Mouse (Mus musculus) myocyte (in vitro differentiated cells): ENCODE data around the gene Scrg1. TPM values are rescaled to one million over a fixed set of nuclear protein-coding genes. Genes with fewer than 3 reads are reported as not detected.

Source experiments
- H3K27me3 ChIP-seq: one replicate; pipeline ENCODE4 v1.6.1; 2011; ENCODE audit not compliant: control insufficient read depth, insufficient read depth, insufficient read length
- H3K36me3 ChIP-seq: one replicate; pipeline ENCODE4 v1.6.1; 2011; ENCODE audit not compliant: control insufficient read depth, insufficient read depth
- H3K4me2 ChIP-seq: one replicate; pipeline ENCODE4 v1.6.1; 2011; ENCODE audit warnings: low read depth, control low read depth
- H3K4me3 ChIP-seq: one replicate; pipeline ENCODE4 v1.5.1; 2011; ENCODE audit warnings: mild to moderate bottlenecking, control low read depth, moderate library complexity
- H3K79me2 ChIP-seq: one replicate; pipeline ENCODE4 v1.6.1; 2011; ENCODE audit not compliant: control insufficient read depth, insufficient read depth
- H3ac ChIP-seq: one replicate; pipeline ENCODE4 v1.6.1; 2011; ENCODE audit not compliant: control insufficient read depth, insufficient read length
- CEBPB ChIP-seq: IDR thresholded peaks from 2 replicates; pipeline ENCODE4 v1.6.1; 2011; ENCODE audit warnings: mild to moderate bottlenecking, moderate library complexity; ENCODE audit not compliant: poor library complexity, insufficient read depth, severe bottlenecking
- E2F4 ChIP-seq: IDR thresholded peaks from one replicate; pipeline ENCODE4 v1.6.1; 2011; ENCODE audit warnings: mild to moderate bottlenecking, control low read depth, moderate library complexity; ENCODE audit not compliant: insufficient read depth
- MAX ChIP-seq: IDR thresholded peaks from one replicate; pipeline ENCODE4 v1.6.1; 2011; ENCODE audit warnings: low read depth, mild to moderate bottlenecking, control low read depth
- MYOD1 ChIP-seq, 3 experiments: IDR thresholded peaks; one replicate each; pipeline ENCODE4 v1.6.1; 2011; ENCODE audit warnings: control low read depth in 2 of 3, low read depth in 2 of 3, mild to moderate bottlenecking in 2 of 3, moderate library complexity in 1 of 3; ENCODE audit not compliant: insufficient read length in 2 of 3, control insufficient read depth in 1 of 3
- MYOG ChIP-seq, 3 experiments: IDR thresholded peaks; one replicate each; pipeline ENCODE4 v1.6.1; 2011; ENCODE audit warnings: control low read depth in 2 of 3, low read depth in 2 of 3, mild to moderate bottlenecking in 2 of 3; ENCODE audit not compliant: insufficient read length in 2 of 3, control insufficient read depth in 1 of 3, insufficient read depth in 1 of 3
- POLR2A ChIP-seq: IDR thresholded peaks from one replicate; pipeline ENCODE4 v1.6.1; 2011; ENCODE audit warnings: low read depth, mild to moderate bottlenecking, control low read depth, moderate library complexity; ENCODE audit not compliant: insufficient read length
- POLR2AphosphoS2 ChIP-seq: IDR thresholded peaks from one replicate; pipeline ENCODE4 v1.6.1; 2011; ENCODE audit warnings: low read depth, control low read depth; ENCODE audit not compliant: insufficient read length
- REST ChIP-seq: IDR thresholded peaks from one replicate; pipeline ENCODE4 v1.6.1; 2011; ENCODE audit warnings: mild to moderate bottlenecking, control low read depth, moderate library complexity; ENCODE audit not compliant: insufficient read depth, insufficient read length
- SRF ChIP-seq: IDR thresholded peaks from one replicate; pipeline ENCODE4 v1.6.1; 2011; ENCODE audit warnings: low read depth; ENCODE audit not compliant: control insufficient read depth, insufficient read length
- TCF12 ChIP-seq: IDR thresholded peaks from one replicate; pipeline ENCODE4 v1.6.1; 2011; ENCODE audit warnings: mild to moderate bottlenecking, control low read depth; ENCODE audit not compliant: poor library complexity, insufficient read depth, severe bottlenecking
- TCF3 ChIP-seq: IDR thresholded peaks from one replicate; pipeline ENCODE4 v1.6.1; 2011; ENCODE audit warnings: low read depth, control low read depth; ENCODE audit not compliant: insufficient read length
- USF1 ChIP-seq: IDR thresholded peaks from one replicate; pipeline ENCODE4 v1.6.1; 2011; ENCODE audit warnings: low read depth, mild to moderate bottlenecking, control low read depth, moderate library complexity
- polyA plus RNA-seq: library from polyadenylated mRNA; unstranded; fragments of >200 nt; fragmentation: generic; extraction: Trizol; gene quantifications from one replicate; pipeline ENCODE4 v1.2.1, GENCODE M21; 2012; ENCODE audit warnings: missing spikeins

Scrg1 gene
- polyA plus RNA-seq, 1 experiment, result not detected

DNA sequence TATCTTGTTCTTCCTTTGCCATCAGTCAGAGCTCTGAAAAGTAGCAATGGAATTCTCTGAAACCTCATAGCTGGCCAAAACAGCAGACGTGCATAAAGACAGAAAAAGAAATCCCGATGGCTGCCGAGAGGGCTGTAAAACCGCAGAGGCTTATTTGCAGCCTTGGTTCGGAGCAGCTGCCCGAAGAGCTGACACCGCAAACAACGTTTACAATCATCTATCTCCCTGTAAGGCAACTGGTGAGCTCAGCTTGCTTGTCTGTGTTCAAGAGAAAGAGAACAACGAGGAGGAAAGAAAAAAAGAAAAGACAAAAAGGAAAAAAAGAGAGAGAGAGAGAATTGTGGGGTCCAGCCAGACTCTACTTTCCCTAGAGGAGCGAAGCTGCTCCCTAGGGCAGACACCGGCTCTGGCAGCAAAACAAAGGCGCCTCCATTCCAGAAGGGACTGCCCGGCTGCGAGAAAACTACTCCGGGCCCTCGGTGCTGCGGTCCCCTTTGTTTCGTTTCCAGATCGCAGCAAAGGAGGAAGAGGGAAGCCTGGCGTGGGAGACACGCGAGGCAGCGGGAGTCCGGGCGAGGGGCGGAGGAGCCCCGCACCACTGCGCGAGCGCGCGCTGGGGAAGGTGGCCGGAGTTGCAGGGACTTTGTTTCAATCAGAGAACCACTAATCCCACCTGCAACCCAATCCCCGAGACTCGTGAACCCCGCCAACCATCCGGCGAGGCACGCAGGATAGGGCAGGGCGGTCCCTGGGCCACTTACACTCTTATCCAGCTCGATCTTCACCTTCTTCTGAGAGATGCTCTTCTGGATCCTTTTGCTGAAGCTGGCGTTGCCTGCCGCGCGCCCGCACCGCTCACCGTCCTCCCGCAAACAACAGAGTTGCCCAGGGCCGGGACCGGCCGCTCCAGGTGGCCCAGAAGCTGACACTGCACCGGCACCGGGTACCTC is 31.0 kb downstream of the Scrg1 start:
- no peaks in the 10 kb centered on the region for H3K27me3 ChIP-seq
- peaks cover 32% of the 10 kb centered on the region for H3K36me3 ChIP-seq
- H3K4me3 ChIP-seq, result peak overlapping the region; percentile 82
- peak overlapping the region; percentile 63 for H3K4me2 ChIP-seq
- H3K79me2 ChIP-seq, result peaks cover 21% of the 10 kb centered on the region
- TF ChIP-seq TCF12 (peak; percentile 65), POLR2AphosphoS2 (no peak), MYOG (IDR thresholded peaks at IDR 0.05; ENCODE audit: control insufficient read depth in 1 of 3, insufficient read depth in 1 of 3, insufficient read length in 2 of 3, low read depth in 2 of 3) (peak; percentile 35 to 87 (median 84)), MYOD1 (IDR thresholded peaks at IDR 0.05; ENCODE audit: control insufficient read depth in 1 of 3, insufficient read length in 2 of 3, low read depth in 2 of 3) (peak in 2 of 3 experiments; percentile 64 to 77), SRF (peak; percentile 67)
- peak overlapping the region; percentile 28 for H3ac ChIP-seq

- Histone ChIP-seq H3ac (peak within 1 kb of the TSS; percentile 28), H3K36me3 (peaks cover 27% of the 10 kb centered on the region), H3K4me3 (peak within 1 kb of the TSS; percentile 82), H3K27me3 (no peaks in the 10 kb centered on the region), H3K4me2 (peak within 1 kb of the TSS; percentile 65), H3K79me2 (peaks cover 21% of the 10 kb centered on the region)
- peak; percentile 72 for TF ChIP-seq POLR2A
- no peak for TF ChIP-seq TCF3
- no peak for TF ChIP-seq CEBPB
- peak; percentile 69 for TF ChIP-seq POLR2AphosphoS2
- no peak for TF ChIP-seq E2F4
- TF ChIP-seq MYOG (IDR thresholded peaks at IDR 0.05; ENCODE audit: control insufficient read depth in 1 of 3, insufficient read depth in 1 of 3, insufficient read length in 2 of 3, low read depth in 2 of 3), result peak in 1 of 3 experiments; percentile 35
- TF ChIP-seq MYOD1 (IDR thresholded peaks at IDR 0.05; ENCODE audit: control insufficient read depth in 1 of 3, insufficient read length in 2 of 3, low read depth in 2 of 3), result peak in 2 of 3 experiments; percentile 13 to 32
- no peak for TF ChIP-seq SRF
- TF ChIP-seq MAX, result no peak
Observed at GRCm38 (mm10) chr8:57487441-57488155, 31.9 kb downstream of the Scrg1 start, which contains the start of gene Sap30. TSS of gene Sap30 (minus strand) at chr8:57487860.

DNA sequence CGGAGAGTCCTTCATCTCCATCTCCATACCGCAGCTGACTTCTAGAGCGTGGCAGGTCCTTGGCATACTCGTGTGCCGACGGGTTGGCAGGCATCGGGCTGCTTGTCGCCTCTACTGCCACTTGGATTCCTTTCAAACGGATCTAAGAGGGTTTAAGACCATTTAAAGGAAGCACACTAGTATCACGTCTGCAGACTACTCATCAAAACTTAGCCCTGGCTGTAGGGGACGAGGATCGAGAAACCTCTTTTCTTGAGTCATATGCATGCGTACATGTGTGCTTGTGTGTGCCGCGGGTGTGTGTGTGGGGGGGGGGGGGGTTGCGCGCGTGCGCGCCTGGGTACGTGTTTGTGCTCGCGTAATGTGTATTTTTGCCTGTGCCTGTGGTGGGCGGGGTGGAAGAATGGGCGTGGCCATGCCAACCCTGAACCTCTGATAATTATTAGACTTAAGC is 32.6 kb downstream of the Scrg1 start:
- no peaks in the 10 kb centered on the region for H3K27me3 ChIP-seq
- H3K4me2 ChIP-seq, result peak overlapping the region; percentile 65
- peak overlapping the region; percentile 28 for H3ac ChIP-seq
- peak overlapping the region; percentile 82 for H3K4me3 ChIP-seq
- peaks cover 21% of the 10 kb centered on the region for H3K79me2 ChIP-seq
- peak; percentile 53 for TF ChIP-seq POLR2A
- no peak for TF ChIP-seq SRF
- TF ChIP-seq USF1, result no peak
- TF ChIP-seq REST, result no peak
- no peak for TF ChIP-seq CEBPB
- TF ChIP-seq TCF3, result no peak
- no peak for TF ChIP-seq MYOG (IDR thresholded peaks at IDR 0.05; ENCODE audit: control insufficient read depth in 1 of 3, insufficient read depth in 1 of 3, insufficient read length in 2 of 3, low read depth in 2 of 3)
- no peak for TF ChIP-seq MYOD1 (IDR thresholded peaks at IDR 0.05; ENCODE audit: control insufficient read depth in 1 of 3, insufficient read length in 2 of 3, low read depth in 2 of 3)
- peak; percentile 66 for TF ChIP-seq POLR2AphosphoS2
- no peak for TF ChIP-seq E2F4
- H3K36me3 ChIP-seq, result peaks cover 20% of the 10 kb centered on the region

GRCm38 (mm10) chr8:57489366-57489765 is 33.6 kb downstream of the Scrg1 start:
- Histone ChIP-seq H3K4me2 (peak overlapping the region; percentile 60), H3K36me3 (peaks cover 10% of the 10 kb centered on the region), H3K27me3 (no peaks in the 10 kb centered on the region), H3ac (no peak overlapping the region), H3K4me3 (no peak overlapping the region), H3K79me2 (peaks cover 21% of the 10 kb centered on the region)
- TF ChIP-seq TCF3 (no peak), MAX (no peak), CEBPB (no peak), TCF12 (no peak), POLR2A (no peak), E2F4 (no peak), SRF (no peak), REST (no peak), USF1 (no peak), MYOG (IDR thresholded peaks at IDR 0.05; ENCODE audit: control insufficient read depth in 1 of 3, insufficient read depth in 1 of 3, insufficient read length in 2 of 3, low read depth in 2 of 3) (no peak), MYOD1 (IDR thresholded peaks at IDR 0.05; ENCODE audit: control insufficient read depth in 1 of 3, insufficient read length in 2 of 3, low read depth in 2 of 3) (no peak), POLR2AphosphoS2 (no peak)
